Mouse (Mus musculus): Measurements from ENCODE around the gene Midn.

- TF ChIP-seq POLR2A (IDR thresholded peaks at IDR 0.05; ENCODE audit: extremely low read depth, insufficient read depth, low read length) (no peak), CTCF (IDR thresholded peaks at IDR 0.05; ENCODE audit: low read depth, low read length) (no peak)
These were observed 21.6 kb downstream of the Midn start for GRCm38 (mm10) chr10:80169651-80170050.

Data from liver, adult 2 months (tissue).